8 mouse cellular contexts compared by ENCODE assay signal in genomic region chr13:47348517-47349145, GRCm38 (mm10).
DNase-seq lines count a peak whose midpoint lies in the region; ATAC-seq and TF ChIP-seq lines count a peak whose summit lies in the region.

No protein-coding gene starts in this region.

- no peaks in the 10 kb centered on the region for H3K9me3 ChIP-seq in lung, embryonic 14.5 days (ENCODE audit: low read depth, low read length)

- WGBS in lung, embryonic 14.5 days: 32% methylated on average over 17 of the region's 17 CpGs

- no peak overlapping the region for H3K27ac ChIP-seq in lung, embryonic 14.5 days (ENCODE audit: low read depth)

- no peaks in the 10 kb centered on the region for H3K27me3 ChIP-seq in lung, embryonic 14.5 days (ENCODE audit: insufficient read depth, low read length)

- H3K4me3 ChIP-seq in lung, embryonic 14.5 days (ENCODE audit: low read depth, low read length): no peak overlapping the region

- TF ChIP-seq CTCF in lung, embryonic 14.5 days (IDR thresholded peaks at IDR 0.05; ENCODE audit: low read depth): peak; percentile 91

- no peak overlapping the region for H3K4me2 ChIP-seq in lung, embryonic 14.5 days

- H3K36me3 ChIP-seq in lung, embryonic 14.5 days (ENCODE audit: insufficient read depth): no peaks in the 10 kb centered on the region

- no peak overlapping the region for H3K9ac ChIP-seq in lung, embryonic 14.5 days

- peak; percentile 66; the same call in 1 of the 2 replicates for ATAC-seq in lung, embryonic 14.5 days (ENCODE audit: insufficient read depth)

- no peaks in the 10 kb centered on the region for H3K4me1 ChIP-seq in lung, embryonic 14.5 days (ENCODE audit: insufficient read depth)

- peak; percentile 39 for DNase-seq in 416B (ENCODE audit: low read depth)
- peak; percentile 54 to 62 for DNase-seq in adrenal gland, adult 18-20 months (ENCODE audit: low spot score in 2 of 2)
- DNase-seq in embryo, embryonic 11.5 days (ENCODE audit: low read depth, low spot score): peak; percentile 57
- DNase-seq in gastrocnemius, postnatal 4 days (ENCODE audit: low spot score in 2 of 2): peak; percentile 64 to 79
- DNase-seq in kidney, postnatal 25 days: peak; percentile 64 to 80
- DNase-seq in lung, embryonic 14.5 days: peak; percentile 93
- DNase-seq in right cerebral cortex, adult 18-20 months: peak; percentile 74
- DNase-seq in spleen, adult 12 weeks (ENCODE audit: low spot score): no peak
